Mouse (Mus musculus) urinary bladder, adult 18-20 months (tissue): ENCODE results near the gene Ugt1a1.
"Not testable (repeated sequence)": the region's sequence is repeated elsewhere in the genome, so short reads cannot be mapped to it uniquely, and the experiment has no call there.

ENCODE experiments used
- DNase-seq, 2 experiments: peaks; one replicate each; pipeline ENCODE4 v3.0.0; 2022; ENCODE audit warnings: low spot score in 2 of 2, mixed read lengths in 2 of 2

The Ugt1a1 gene

DNA sequence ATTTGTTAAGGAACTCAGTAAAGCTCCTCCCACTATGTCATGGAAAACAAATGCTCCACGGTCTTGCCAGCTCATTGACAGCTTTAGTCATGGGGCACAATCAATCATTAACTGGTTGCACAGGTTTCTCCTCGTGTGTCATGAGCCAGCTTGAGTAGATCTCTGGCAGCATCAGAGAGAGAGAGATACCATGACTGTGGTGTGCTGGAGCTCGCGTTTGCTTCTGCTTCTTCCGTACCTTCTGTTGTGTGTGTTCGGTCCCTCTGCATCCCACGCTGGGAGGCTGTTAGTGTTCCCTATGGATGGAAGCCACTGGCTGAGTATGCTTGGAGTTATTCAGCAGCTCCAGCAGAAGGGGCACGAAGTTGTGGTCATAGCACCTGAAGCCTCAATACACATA lies at the start of gene Ugt1a1:
Gene Ugt1a1 (plus strand): TSS at position 148 of the 400 bp plus-strand sequence.
- peak; percentile 66 to 84 for DNase-seq

DNA sequence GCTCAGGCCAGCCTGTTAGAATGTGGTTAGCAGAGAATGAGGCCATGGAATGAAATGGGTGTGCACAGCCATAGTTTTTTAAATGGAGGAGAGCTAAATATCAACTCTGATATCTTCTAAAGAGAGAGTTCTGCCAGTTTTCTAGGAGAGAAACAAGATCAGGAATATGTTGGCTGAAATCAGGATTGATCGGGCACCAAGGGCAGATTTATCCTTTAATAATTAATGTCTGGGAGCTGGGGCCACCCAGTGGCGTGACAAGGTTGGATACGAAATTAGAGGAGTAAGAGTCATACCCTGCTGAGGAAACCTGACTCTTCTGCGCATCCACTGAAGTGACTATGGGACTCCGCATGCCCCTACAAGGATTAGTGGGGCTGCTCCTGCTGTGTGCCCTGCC lies 46.0 kb upstream of the Ugt1a1 start, which contains the start of gene Ugt1a5:
Gene Ugt1a5 (plus strand): TSS at position 302 of the 400 bp plus-strand sequence.
- DNase-seq: no peak

DNA sequence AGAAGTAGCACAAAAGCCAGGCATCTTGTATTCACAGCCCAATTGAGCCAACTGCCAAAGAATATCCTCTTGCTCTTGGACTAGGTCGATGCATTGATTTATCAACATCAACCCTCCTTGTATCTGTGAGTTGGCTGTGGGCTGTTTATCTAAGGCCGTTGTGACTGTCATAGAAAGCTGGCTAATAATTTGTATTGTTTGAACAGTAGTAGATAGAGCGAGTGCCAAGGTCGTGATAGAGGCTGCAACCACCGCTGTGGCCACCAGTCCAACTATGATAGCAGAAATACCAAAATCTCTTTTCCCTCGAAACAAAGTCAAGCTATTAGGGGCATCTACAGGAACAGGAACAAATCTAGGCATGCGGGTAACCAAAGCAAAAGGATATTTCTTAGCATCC lies 39.6 kb upstream of the Ugt1a1 start:
- DNase-seq: not testable (repeated sequence)

DNA sequence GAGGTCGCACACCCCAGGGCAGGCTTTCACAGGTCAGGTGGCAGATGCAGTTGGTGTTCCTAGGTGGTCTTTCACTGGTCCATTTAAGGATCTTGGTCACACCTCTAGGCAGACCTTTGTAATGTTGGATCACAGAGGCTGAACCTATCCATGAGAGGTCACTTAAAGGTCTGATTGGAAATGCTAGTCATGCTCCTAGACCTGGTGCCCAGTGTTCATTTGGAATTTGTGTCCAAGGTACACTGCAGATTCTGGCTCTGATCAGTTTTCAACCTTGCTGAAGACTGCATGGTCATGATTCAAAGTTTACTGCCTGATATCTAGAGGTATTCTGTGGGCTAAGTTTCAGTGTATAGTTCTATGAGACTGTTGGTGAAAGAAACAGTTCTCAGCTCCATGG lies 32.1 kb upstream of the Ugt1a1 start:
- no peak for DNase-seq

DNA sequence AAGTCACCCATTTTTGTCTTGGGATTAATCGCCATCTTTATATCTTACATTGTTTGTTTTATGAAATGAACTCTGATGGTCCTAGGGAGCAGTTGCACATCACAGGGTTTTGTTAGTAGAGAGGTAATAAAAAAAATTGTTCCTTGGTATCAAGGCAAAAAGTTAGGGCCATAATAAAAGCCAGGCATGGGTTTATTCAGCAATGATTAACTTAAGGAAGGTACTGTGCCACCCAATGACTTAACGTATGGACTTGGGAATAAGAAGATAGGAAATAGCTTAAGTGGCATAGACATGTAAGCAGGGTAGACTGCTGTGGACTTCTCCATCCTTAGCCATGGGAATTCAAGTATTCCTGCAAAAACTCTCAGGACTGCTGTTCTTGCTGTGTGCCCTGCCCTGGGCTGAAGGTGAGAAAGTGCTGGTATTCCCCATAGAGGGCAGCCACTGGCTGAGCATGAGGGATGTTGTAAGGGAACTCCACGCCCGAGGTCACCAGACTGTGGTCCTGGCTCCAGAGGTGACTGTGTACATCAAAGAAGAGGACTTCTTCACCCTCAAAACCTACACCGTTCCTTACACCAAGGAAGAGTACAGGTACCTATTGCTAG lies 25.3 kb upstream of the Ugt1a1 start:
- DNase-seq: no peak

DNA sequence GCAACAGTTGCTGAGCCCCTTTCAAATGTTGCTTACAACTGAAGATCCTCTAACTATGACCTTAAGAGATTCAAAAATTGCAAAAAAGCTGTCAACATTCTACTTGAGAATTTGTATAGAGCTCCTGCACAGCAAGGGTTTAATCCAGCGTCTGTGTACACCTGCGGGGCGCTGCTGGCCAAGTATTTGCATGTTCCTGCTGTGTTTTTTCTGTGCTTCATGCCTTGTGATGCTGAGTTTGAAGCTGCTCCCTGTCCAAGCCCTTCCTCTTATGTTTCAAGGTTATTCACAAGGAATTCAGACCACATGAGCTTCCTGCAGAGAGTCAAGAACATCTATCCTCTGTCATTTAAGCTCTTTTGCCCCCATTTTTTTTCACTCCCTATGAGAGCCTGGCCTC lies 19.6 kb upstream of the Ugt1a1 start:
- no peak for DNase-seq

DNA sequence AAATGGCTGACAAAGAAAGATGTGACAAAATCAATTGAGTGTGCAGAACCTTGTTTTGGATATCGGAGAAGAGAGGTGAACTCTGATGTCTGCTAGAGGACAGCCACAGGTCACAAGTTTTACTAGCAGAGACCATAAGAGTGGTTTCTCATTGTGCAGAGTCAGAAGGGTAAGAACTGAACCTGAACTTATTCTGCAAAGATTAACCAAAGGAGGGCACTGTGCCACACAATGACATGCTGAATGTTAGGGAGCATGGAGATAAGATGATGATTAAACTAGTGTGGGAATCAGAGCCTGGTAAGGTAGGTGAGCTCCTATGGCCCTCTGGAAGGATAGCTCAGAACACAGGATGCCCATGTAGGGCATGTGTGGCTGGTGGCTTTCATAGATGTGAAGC lies 16.1 kb upstream of the Ugt1a1 start:
- no peak for DNase-seq

DNA sequence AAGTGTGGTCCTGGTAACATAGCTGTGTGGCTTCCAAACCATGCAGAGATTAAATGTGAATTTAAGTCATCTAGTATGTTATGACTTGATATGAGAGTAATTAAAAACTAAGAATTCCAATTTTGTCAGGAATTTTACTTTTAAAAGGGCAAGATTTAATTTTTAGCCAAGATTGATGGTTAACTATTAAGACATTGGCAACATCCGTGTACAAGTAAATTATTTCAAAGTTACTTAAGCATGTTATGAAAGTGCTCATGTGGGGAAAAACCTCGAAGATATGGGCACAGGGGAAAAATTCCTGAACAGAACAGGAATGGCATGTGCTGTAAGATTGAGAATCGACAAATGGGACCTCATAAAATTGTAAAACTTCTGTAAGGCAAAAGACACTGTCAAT lies 14.3 kb upstream of the Ugt1a1 start:
- DNase-seq: no peak

DNA sequence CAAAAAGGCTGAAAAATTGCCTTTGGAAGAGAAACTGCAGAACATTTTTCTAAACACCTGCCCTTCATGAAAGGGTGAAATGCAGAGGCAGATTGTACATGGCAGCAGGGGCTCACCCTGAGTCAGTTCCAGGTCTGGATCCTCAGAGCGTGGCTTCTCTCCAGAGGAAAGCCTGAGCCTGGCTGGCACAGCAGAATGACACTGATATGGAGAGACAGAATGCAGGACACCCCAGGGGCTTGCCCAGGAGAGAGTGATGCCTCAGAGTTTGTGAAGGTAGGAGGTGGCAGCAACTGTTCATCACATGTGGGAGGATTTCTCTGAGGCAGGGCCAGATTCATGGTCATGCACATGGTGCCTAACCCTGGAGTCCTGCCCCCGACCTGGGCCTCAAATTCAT lies 11.8 kb upstream of the Ugt1a1 start:
- no peak for DNase-seq

DNA sequence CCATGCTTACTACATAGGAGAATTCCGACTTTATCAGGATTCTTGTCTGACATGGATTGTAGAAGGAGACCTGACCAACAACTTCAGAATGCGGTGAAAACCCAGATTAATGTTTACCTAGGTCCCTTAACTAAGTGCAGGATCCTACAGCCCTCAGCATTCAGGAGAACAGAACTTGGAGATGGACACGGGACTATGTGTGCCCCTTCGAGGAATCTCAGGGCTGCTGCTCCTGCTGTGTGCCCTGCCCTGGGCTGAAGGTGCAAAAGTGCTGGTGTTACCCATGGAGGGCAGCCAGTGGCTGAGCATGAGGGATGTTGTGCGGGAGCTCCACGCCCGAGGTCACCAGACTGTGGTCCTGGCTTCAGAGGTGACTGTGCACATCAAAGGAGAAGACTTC lies 11.3 kb upstream of the Ugt1a1 start, which contains the start of gene Ugt1a2:
Gene Ugt1a2 (plus strand): TSS at position 146 of the 400 bp plus-strand sequence.
- no peak for DNase-seq

DNA sequence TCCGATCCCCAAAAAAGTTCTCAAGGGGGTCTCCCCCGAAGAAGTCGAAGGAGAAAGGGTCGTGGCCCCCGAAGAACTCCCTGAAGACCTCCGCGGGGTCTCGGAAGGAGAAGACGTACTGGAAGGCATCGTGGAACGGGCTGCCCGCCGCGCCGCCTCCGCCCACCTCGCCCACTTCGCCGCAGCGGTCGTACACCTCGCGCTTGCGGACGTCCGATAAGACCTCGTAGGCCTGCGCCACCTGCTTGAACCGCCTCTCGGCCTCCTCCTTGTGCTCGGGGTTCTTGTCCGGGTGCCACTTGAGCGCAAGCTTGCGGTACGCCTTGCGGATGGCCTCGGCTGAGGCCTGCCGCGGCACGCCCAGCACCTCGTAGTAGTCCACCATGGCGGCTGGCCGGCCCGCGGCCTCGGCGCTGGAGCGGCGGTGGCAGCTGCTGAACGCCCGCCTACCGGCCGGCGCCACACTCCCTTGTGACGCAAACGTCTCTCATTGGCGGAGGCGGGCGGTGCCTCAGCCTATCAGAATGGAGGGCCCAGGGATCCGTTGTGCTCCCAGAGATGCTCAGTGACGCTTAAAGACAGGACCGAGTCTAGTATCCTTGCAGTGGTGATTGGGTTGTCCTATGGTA lies 6.4 kb upstream of the Ugt1a1 start, which contains the start of gene Dnajb3:
Gene Dnajb3 (minus strand): TSS at position 489 of the 629 bp plus-strand sequence.
- DNase-seq: no peak

DNA sequence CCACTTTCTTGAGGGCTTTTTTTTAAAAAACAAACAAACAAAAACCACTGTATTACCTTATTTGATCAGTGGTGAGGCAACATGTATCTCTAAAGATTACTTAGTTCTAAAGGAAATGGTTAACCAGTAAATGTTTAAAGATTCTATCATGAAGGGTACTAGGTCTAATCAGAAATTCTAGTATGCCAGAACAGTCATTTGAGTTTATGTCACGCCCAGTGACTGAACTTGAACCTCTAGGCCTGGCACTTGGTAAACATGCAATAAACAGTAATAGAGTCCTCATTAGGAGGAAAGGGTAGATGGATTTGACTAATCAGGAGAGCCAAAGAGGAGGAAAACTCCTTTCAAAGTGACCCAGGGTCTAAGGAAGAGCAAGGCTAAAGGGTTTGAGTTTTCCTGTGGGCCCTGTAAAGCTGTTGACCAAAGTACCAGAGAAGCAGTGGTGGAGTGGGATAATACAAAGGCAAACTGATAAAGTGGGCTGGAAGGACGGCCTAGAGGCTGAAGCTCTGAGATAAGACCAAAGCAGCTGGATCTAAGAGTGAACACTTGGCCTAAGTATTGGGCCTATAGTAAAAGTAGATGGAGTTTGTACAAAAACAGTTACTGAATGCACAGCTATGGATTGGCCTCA lies 4.8 kb upstream of the Ugt1a1 start:
- DNase-seq: no peak

DNA sequence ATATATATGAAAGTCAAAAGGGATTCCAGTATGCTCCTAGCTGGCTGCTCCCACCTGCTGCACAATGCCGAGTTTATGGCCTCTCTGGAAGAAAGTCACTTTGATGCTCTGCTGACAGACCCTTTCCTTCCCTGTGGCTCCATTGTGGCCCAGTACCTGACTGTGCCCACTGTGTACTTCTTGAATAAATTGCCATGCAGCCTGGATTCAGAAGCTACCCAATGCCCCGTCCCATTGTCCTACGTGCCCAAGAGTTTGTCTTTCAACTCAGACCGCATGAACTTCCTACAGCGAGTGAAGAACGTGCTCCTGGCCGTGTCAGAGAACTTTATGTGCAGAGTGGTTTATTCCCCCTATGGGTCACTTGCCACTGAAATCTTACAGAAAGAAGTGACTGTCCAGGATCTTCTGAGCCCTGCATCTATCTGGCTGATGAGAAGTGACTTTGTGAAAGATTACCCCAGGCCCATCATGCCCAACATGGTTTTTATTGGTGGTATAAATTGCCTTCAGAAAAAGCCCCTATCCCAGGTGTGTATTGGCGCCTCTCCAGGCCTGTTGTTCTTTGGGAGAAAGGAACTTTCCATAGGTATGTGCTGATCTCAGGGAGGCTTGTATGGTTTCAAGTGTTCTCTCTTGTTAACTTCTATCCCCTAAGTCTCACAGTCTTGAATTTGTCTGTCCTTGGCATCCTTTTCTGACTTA lies 734 bp downstream of the Ugt1a1 start:
- no peak for DNase-seq

DNA sequence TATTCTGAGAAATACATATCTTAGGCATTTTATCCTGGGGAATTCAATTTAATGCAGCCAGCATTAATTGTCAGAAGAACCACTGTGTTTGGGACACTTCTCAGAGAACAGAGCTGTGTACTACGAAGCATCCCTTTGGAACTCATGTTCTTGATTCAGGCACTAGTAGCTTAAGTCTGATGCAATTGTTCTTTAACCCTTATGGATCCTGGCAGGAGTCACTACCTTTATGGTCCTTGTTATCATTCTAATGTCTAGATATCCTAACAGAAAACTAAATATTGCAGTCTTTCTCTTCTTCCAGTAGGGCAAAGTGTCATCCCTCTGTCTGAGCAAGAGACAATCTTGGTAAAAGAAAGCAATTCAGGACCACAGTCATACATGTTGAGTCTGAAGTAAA lies 1.3 kb downstream of the Ugt1a1 start:
- no peak for DNase-seq

DNA sequence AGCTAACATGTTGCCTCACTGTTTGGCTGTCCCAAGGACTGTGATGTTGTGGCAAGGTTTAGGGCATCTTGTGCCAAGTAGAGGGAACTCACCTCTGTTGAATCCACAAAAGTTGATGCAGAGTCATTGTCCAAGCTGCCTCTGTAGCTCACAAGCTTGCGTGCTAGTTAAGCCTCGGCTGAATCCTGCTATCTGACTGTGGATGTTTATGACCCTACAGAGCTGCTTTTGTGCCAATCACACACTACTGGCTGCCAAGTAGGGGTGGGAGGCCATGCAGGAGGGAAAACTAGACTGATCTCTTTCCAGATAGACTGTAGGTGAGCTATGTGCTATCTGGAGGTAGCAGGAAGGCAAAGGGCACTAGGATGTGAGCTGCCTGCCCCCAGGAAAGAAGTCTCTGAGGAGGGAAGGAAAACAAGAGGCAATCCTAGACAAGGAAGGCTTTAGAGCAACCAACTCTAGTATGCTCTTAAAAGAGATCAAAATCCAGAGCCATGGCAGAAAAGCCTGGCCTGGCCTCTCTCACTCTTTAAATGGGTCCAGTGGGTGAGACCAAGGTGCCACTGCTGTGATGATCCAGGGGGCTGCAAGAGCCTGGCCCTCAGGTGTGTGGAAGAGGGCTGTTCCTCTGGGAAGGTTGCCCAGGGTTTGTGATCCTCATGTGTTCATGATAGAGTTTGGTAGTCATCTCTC lies 2.2 kb downstream of the Ugt1a1 start:
- no peak for DNase-seq

DNA sequence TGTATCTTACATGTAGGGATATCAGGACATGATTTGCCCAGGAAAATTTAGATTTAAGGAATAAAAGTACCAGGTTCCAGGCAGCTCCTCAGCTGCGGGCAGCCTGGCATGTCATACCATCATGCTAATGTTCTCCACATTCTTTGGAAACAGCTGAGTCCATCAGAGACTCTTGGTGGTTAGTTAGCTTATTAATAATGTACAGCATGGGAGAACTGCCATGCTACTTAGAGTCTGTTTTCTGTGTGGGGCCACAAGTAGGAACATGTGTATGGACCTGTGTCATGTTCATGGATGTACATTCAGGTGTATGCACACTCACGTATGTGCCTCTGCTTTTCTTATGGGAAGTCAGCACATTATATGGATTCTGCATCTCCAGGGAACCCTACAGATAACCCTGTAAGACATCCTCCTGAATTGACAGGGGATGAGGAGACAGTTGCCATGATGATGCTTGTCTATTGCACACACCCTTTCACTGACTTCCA lies 2.7 kb downstream of the Ugt1a1 start:
- DNase-seq: no peak

DNA sequence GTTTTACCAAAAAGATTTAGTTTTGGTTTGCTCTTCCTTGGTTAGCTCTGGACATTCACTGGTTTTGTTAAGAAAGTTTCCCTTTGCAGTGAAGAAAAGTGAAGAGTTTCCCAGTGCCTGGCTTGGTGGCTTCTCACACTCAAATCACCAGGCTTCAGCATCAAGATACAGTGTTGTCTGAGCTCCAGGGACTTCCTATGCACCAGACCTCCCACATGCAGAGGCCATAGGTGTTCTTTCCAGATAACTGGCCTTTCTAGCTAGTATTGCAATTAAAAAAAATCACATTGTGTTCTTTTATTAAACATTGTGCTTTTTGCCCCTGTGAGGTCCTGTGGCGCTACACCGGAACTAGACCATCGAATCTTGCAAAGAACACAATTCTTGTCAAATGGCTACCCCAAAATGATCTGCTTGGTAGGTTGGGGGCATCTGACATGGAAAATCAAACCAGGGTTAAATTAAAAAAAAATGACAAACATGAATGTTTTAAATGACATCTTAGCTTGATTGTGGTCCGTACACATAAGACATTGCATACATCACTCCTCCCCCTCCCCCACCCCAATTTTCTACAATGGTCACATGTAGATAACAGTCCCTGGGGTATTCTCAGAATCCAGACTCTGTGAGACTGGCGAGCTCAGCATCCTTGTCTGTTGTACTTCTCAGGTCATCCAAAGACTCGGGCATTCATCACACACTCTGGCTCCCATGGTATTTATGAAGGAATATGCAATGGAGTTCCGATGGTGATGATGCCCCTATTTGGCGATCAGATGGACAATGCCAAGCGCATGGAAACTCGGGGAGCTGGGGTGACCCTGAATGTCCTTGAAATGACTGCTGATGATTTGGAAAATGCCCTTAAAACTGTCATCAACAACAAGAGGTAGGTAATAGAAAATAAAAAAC lies 4.0 kb downstream of the Ugt1a1 start:
- no peak for DNase-seq

DNA sequence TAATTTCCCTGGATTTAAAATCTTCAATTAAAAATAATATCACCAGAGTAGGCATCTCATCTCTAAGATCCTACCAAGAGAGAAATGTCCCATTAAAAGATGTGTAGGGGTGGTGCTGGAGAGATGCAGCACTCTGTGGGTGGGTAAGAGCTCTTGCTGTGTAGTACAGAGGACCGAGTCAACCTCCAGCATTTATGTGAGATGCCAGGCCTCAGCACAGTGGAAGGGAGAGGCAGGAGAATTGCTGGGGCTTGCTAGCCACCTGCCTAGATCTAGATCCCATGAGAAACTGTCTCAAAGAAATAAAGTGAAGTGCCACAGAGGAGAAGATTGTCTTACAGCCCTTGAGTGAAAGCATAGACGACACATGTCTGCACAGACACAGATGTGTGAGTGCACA lies 4.8 kb downstream of the Ugt1a1 start:
- no peak for DNase-seq

DNA sequence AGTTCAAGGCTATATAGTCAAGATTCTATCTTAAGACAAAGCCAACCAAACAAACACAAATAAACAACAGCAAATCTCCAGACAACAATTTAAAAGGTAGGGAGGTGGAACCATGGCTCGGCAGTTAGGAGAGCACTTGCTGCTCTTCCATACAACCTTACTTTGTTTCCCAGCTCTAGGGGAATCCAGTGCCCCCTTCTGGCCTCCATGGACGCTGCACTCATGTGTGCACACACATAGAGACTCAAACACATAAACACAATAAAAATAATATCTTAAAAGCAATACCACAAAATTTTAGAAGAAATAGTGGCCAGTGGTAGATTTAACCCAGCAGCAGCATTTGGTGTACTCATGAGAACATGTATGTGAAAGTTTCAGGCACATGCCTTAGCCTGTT lies 5.4 kb downstream of the Ugt1a1 start:
- no peak for DNase-seq

DNA sequence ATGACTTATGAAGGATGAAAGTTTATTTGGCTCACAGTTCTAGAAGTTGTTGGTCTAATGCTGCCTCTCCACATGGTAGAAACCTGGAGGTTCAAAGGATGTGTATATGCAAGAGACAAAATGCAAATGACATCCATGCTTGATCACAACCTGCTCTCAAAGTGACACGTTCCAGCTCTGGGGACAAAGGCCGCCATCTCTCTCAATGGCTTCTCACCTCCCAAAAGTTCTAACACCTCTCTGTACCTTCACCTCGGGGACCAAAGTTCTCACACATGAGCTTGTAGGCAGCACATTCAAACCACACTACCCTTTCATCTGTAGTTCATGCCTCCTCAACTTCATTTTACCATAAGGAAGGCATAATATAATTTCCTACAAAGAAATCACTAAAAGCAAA lies 5.8 kb downstream of the Ugt1a1 start:
- no peak for DNase-seq

DNA sequence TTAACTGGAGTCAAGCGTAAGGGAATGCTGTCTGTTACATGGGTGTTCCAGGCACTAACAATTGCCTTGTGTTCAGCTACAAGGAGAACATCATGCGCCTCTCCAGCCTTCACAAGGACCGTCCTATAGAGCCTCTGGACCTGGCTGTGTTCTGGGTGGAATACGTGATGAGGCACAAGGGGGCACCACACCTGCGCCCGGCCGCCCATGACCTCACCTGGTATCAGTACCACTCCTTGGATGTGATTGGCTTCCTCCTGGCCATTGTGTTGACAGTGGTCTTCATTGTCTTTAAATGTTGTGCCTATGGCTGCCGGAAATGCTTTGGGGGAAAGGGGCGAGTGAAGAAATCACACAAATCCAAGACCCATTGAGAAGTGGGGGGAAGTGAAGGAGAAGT lies 6.3 kb downstream of the Ugt1a1 start:
- peak in 1 of 2 experiments; percentile 21 for DNase-seq
